In genomic region chr13:34408669-34409055, GRCm38 (mm10) we compare ENCODE assay signal across 17 mouse cellular contexts.
A peak's percentile ranks its signal among the peaks of the same experiment; 100 is the strongest.
DNase-seq lines count a peak whose midpoint lies in the region; ATAC-seq and TF ChIP-seq lines count a peak whose summit lies in the region.
"Had no signal": no experiment of that assay in that cellular context is flagged by ENCODE, and none has a peak within 500 bp of the region (broad histone marks: within the 10 kb centered on the region; RNA-seq: fewer than 3 reads in every experiment).

No protein-coding gene starts in this region.

- H3K4me2 ChIP-seq in midbrain, embryonic 15.5 days = no peak overlapping the region
- H3K4me2 ChIP-seq in limb, embryonic 12.5 days = no peak overlapping the region
- no peak overlapping the region for H3K4me2 ChIP-seq in stomach, postnatal 0 days (replicated peaks; ENCODE audit: low read depth)
- H3K4me2 ChIP-seq in forebrain, embryonic 14.5 days (ENCODE audit: low read length) = no peak overlapping the region
- H3K4me2 ChIP-seq: heart, embryonic 12.5 days; neural tube, embryonic 12.5 days had no signal

- TF ChIP-seq EP300 in stomach, postnatal 0 days (optimal IDR thresholded peaks at IDR 0.05) = no peak

- H3K27ac ChIP-seq in midbrain, embryonic 15.5 days = no peak overlapping the region
- no peak overlapping the region for H3K27ac ChIP-seq in midbrain, embryonic 10.5 days (replicated peaks)
- H3K27ac ChIP-seq in limb, embryonic 12.5 days = peak overlapping the region; percentile 25; the same call in 1 of the 2 replicates
- no peak overlapping the region for H3K27ac ChIP-seq in stomach, postnatal 0 days (replicated peaks)
- H3K27ac ChIP-seq in forebrain, embryonic 14.5 days (ENCODE audit: low read depth, low read length) = no peak overlapping the region
- H3K27ac ChIP-seq: macrophage; neural tube, embryonic 12.5 days had no signal

- no peak overlapping the region for H3K4me3 ChIP-seq in midbrain, embryonic 15.5 days
- no peak overlapping the region for H3K4me3 ChIP-seq in midbrain, embryonic 10.5 days
- no peak overlapping the region for H3K4me3 ChIP-seq in limb, embryonic 12.5 days (replicated peaks)
- H3K4me3 ChIP-seq in stomach, postnatal 0 days (ENCODE audit: low read depth, low read length) = no peak overlapping the region
- no peak overlapping the region for H3K4me3 ChIP-seq in forebrain, embryonic 14.5 days (ENCODE audit: low read depth, low read length)
- H3K4me3 ChIP-seq: heart, embryonic 12.5 days; neural tube, embryonic 12.5 days had no signal

- no peaks in the 10 kb centered on the region for H3K4me1 ChIP-seq in midbrain, embryonic 15.5 days
- peaks cover 6% of the 10 kb centered on the region; the same call in 1 of the 2 replicates for H3K4me1 ChIP-seq in midbrain, embryonic 10.5 days
- peaks cover 10% of the 10 kb centered on the region for H3K4me1 ChIP-seq in limb, embryonic 12.5 days (replicated peaks)
- no peaks in the 10 kb centered on the region for H3K4me1 ChIP-seq in stomach, postnatal 0 days (replicated peaks; ENCODE audit: control insufficient read depth, insufficient read depth)
- no peaks in the 10 kb centered on the region for H3K4me1 ChIP-seq in forebrain, embryonic 14.5 days (ENCODE audit: control insufficient read depth, insufficient read depth, low read length)
- H3K4me1 ChIP-seq: neural tube, embryonic 12.5 days had no signal

- no peaks in the 10 kb centered on the region for H3K27me3 ChIP-seq in midbrain, embryonic 15.5 days (replicated peaks)
- H3K27me3 ChIP-seq in midbrain, embryonic 10.5 days (ENCODE audit: low read depth, poor library complexity, severe bottlenecking) = no peaks in the 10 kb centered on the region
- no peaks in the 10 kb centered on the region for H3K27me3 ChIP-seq in limb, embryonic 12.5 days
- H3K27me3 ChIP-seq in stomach, postnatal 0 days (ENCODE audit: control insufficient read depth, insufficient read depth, low read length) = no peaks in the 10 kb centered on the region
- no peaks in the 10 kb centered on the region for H3K27me3 ChIP-seq in forebrain, embryonic 14.5 days (replicated peaks; ENCODE audit: control insufficient read depth, insufficient read depth, low read length)
- H3K27me3 ChIP-seq: CH12.LX; heart, embryonic 12.5 days; neural tube, embryonic 12.5 days had no signal

- no peak overlapping the region for H3K9ac ChIP-seq in midbrain, embryonic 15.5 days
- no peak overlapping the region for H3K9ac ChIP-seq in limb, embryonic 12.5 days (replicated peaks)
- no peak overlapping the region for H3K9ac ChIP-seq in stomach, postnatal 0 days (ENCODE audit: low read length)
- H3K9ac ChIP-seq in forebrain, embryonic 14.5 days (ENCODE audit: low read length) = no peak overlapping the region
- H3K9ac ChIP-seq: heart, embryonic 12.5 days; liver, postnatal 0 days; neural tube, embryonic 12.5 days had no signal

- 43% methylated on average over 2 of the region's 2 CpGs for WGBS in midbrain, embryonic 15.5 days
- WGBS in midbrain, embryonic 10.5 days = 66% methylated on average over 2 of the region's 2 CpGs
- 11% methylated on average over 2 of the region's 2 CpGs for WGBS in limb, embryonic 12.5 days
- 12% methylated on average over 2 of the region's 2 CpGs for WGBS in stomach, postnatal 0 days
- WGBS in forebrain, embryonic 14.5 days = 65% methylated on average over 2 of the region's 2 CpGs

- peak; percentile 67; the same call in 1 of the 2 replicates for ATAC-seq in midbrain, embryonic 15.5 days (replicated peaks)
- no peak for ATAC-seq in limb, embryonic 12.5 days (ENCODE audit: insufficient number of reproducible peaks, insufficient read depth, low FRiP score, low TSS enrichment, low read depth)
- ATAC-seq in stomach, postnatal 0 days (ENCODE audit: low FRiP score, low TSS enrichment) = peak; percentile 64
- ATAC-seq in CD4-positive, CD25-positive, alpha-beta regulatory T cell, adult 4 months = no peak
- no peak for ATAC-seq in forebrain, embryonic 14.5 days
- ATAC-seq: inflammation-experienced regulatory T-cells, adult 6 months had no signal

- no peak for TF ChIP-seq CTCF in stomach, postnatal 0 days (IDR thresholded peaks at IDR 0.05; ENCODE audit: low read depth)

- no peaks in the 10 kb centered on the region for H3K36me3 ChIP-seq in midbrain, embryonic 15.5 days (replicated peaks)
- no peaks in the 10 kb centered on the region for H3K36me3 ChIP-seq in midbrain, embryonic 10.5 days
- H3K36me3 ChIP-seq in limb, embryonic 12.5 days = no peaks in the 10 kb centered on the region
- H3K36me3 ChIP-seq in stomach, postnatal 0 days (ENCODE audit: control insufficient read depth, insufficient read depth, low read length) = no peaks in the 10 kb centered on the region
- no peaks in the 10 kb centered on the region for H3K36me3 ChIP-seq in forebrain, embryonic 14.5 days (ENCODE audit: control insufficient read depth, insufficient read depth, low read length)
- H3K36me3 ChIP-seq: heart, embryonic 12.5 days; neural tube, embryonic 12.5 days had no signal

- H3K9me3 ChIP-seq in midbrain, embryonic 15.5 days = no peaks in the 10 kb centered on the region
- no peaks in the 10 kb centered on the region for H3K9me3 ChIP-seq in midbrain, embryonic 10.5 days (replicated peaks)
- no peaks in the 10 kb centered on the region for H3K9me3 ChIP-seq in limb, embryonic 12.5 days
- no peaks in the 10 kb centered on the region for H3K9me3 ChIP-seq in stomach, postnatal 0 days (ENCODE audit: control insufficient read depth, low read length)
- H3K9me3 ChIP-seq in forebrain, embryonic 14.5 days (replicated peaks; ENCODE audit: control insufficient read depth, low read length) = no peaks in the 10 kb centered on the region
- H3K9me3 ChIP-seq: heart, embryonic 12.5 days; neural tube, embryonic 12.5 days had no signal

- no peak for DNase-seq in midbrain, embryonic 10.5 days (ENCODE audit: low spot score)
- DNase-seq in embryo, embryonic 10.5 days (ENCODE audit: low spot score) = peak; percentile 50
- no peak for DNase-seq in stomach, postnatal 0 days (ENCODE audit: low spot score)
- DNase-seq in forebrain, embryonic 14.5 days (ENCODE audit: low spot score) = no peak
- DNase-seq: cerebellum, adult 11-12 months; cerebellum, postnatal 36 days; heart, postnatal 36 days; left cerebral cortex, postnatal 4 days had no signal

Comparison
In these comparisons a context has a peak if more than half of its experiments do, and no peak if none do; other contexts are left out.
1. ATAC-seq: peak in midbrain, embryonic 15.5 days (single experiment) and stomach, postnatal 0 days (single experiment); none in limb, embryonic 12.5 days (single experiment), CD4-positive, CD25-positive, alpha-beta regulatory T cell, adult 4 months (single experiment) and forebrain, embryonic 14.5 days (single experiment).